Mouse (Mus musculus) kidney, postnatal 0 days (tissue): Measurements from ENCODE around the gene Srsf4. TPM values are rescaled to one million over a fixed set of nuclear protein-coding genes. Genes with fewer than 3 reads are reported as not detected.

Experiments
- ATAC-seq: fragments of 200-750 bp; cut with Nextera tagmentation; replicated peaks from 2 replicates; pipeline ENCODE4 v1.8.0; 2017; ENCODE audit warnings: low read depth, moderate number of reproducible peaks, moderate TSS enrichment, moderate library complexity; ENCODE audit not compliant: low FRiP score
- DNase-seq: peaks from one replicate; pipeline ENCODE4 v3.0.0-alpha.2; 2016; ENCODE audit warnings: low spot score
- H3K27ac ChIP-seq: fragments of 300-500 bp; sonication (generic); 2 replicates; pipeline ENCODE4 v1.5.1; 2014; ENCODE audit warnings: mild to moderate bottlenecking
- H3K27me3 ChIP-seq: fragments of 300-500 bp; sonication (generic); 2 replicates; pipeline ENCODE4 v1.6.1; 2014; ENCODE audit warnings: low read length, mixed read lengths; ENCODE audit not compliant: insufficient read depth
- H3K36me3 ChIP-seq: fragments of 300-500 bp; sonication (generic); 2 replicates; pipeline ENCODE4 v1.6.1; 2014; ENCODE audit warnings: low read length, mixed read lengths; ENCODE audit not compliant: insufficient read depth
- H3K4me1 ChIP-seq: fragments of 300-500 bp; sonication (generic); replicated peaks from 2 replicates; pipeline ENCODE4 v1.6.1; 2014; ENCODE audit warnings: antibody characterized with exemption, low read length, mixed read lengths; ENCODE audit not compliant: insufficient read depth
- H3K4me2 ChIP-seq: fragments of 300-500 bp; sonication (generic); 2 replicates; pipeline ENCODE4 v1.6.1; 2014; ENCODE audit warnings: mild to moderate bottlenecking, low read length, moderate library complexity, mixed read lengths
- H3K4me3 ChIP-seq: fragments of 300-500 bp; sonication (generic); replicated peaks from 2 replicates; pipeline ENCODE4 v1.5.1; 2014; ENCODE audit warnings: low read depth, low read length
- H3K9ac ChIP-seq: fragments of 300-500 bp; sonication (generic); 2 replicates; pipeline ENCODE4 v1.6.1; 2014; ENCODE audit warnings: low read depth, low read length
- H3K9me3 ChIP-seq: fragments of 300-500 bp; sonication (generic); replicated peaks from 2 replicates; pipeline ENCODE4 v1.6.1; 2016; ENCODE audit warnings: low read length, inconsistent platforms, mixed read lengths
- CTCF ChIP-seq: IDR thresholded peaks from 2 replicates; pipeline ENCODE4 v1.5.1; 2016; ENCODE audit warnings: antibody characterized with exemption, low read depth, mild to moderate bottlenecking, moderate library complexity
- WGBS: fragments of 180-500 bp; shearing (Covaris S2); extraction: QIAGEN DNeasy Blood & Tissue Kit; methylation state at CpG from one replicate; pipeline ENCODE4 v1.1.7; 2014; 5-methylcytosine and 5-hydroxymethylcytosine counted together
- polyA plus RNA-seq: library from polyadenylated mRNA; unstranded; fragments of >200 nt; fragmentation: Nextera tagmentation; extraction: Ambion mirVana; gene quantifications from 2 replicates; pipeline ENCODE4 v1.2.1, GENCODE M21; 2015

Gene Srsf4
- polyA plus RNA-seq, 1 experiment from 2014 or later = 76.1 TPM

DNA sequence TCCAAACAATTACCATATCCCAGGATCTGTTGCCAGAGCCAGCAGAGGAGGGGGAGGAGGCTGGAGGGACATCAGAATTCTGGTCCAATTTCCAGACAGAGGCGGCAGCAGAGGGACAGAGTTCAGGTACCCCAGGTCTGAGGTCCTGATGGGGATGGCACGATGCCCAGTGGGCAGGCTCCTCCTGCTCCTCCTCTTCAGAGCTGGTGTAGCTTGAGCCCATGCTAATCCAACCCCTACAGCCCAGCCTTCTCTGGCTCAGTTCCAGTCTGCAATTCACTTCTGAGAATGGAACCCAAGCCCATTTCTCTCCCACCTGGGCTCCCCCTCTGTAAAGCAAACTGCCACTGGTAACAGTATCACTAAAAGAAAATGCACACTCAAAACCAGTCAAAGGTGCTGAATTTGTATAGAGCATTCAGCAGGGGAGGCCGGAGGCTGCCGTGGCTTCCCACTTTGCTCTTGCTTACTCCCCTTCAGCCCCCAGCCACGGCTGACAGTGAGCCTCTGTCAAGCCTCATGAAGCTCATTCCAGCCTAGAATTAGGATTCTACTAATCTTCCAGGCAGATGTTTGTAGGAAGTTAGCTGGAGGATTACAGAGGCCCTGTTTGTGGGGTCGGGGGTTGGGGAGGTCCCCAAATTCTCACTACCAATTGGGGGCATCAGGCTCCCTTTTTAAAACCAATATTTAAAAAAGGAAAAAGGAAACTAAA lies 50.8 kb downstream of the Srsf4 start:
- no peaks in the 10 kb centered on the region for H3K9me3 ChIP-seq
- DNase-seq (peak; percentile 48), ATAC-seq (no peak)
- no peak overlapping the region for H3K9ac ChIP-seq
- peaks cover 13% of the 10 kb centered on the region; the same call in 1 of the 2 replicates for H3K27me3 ChIP-seq
- no peak overlapping the region for H3K27ac ChIP-seq
- H3K36me3 ChIP-seq = peaks cover 30% of the 10 kb centered on the region; the same call in 1 of the 2 replicates
- no peak for TF ChIP-seq CTCF
- WGBS = 48% methylated on average over 6 of the region's 6 CpGs
- no peak overlapping the region for H3K4me2 ChIP-seq
- peaks cover 17% of the 10 kb centered on the region for H3K4me1 ChIP-seq
- no peak overlapping the region for H3K4me3 ChIP-seq

- Histone ChIP-seq H3K27me3 (no peaks in the 10 kb centered on the region), H3K36me3 (peaks cover 37% of the 10 kb centered on the region), H3K9me3 (no peaks in the 10 kb centered on the region), H3K27ac (no peak overlapping the region), H3K4me2 (no peak overlapping the region), H3K9ac (no peak overlapping the region), H3K4me1 (no peaks in the 10 kb centered on the region), H3K4me3 (no peak overlapping the region)
- ATAC-seq = no peak
- 76% methylated on average over 6 of the region's 6 CpGs for WGBS
- DNase-seq = no peak
- no peak for TF ChIP-seq CTCF
Measured at GRCm38 (mm10) chr4:131929146-131929545, 55.7 kb downstream of the Srsf4 start.

GRCm38 (mm10) chr4:131939459-131939858 lies 66.0 kb downstream of the Srsf4 start:
- Histone ChIP-seq H3K9me3 (no peaks in the 10 kb centered on the region), H3K27me3 (no peaks in the 10 kb centered on the region), H3K4me2 (no peak overlapping the region), H3K4me3 (no peak overlapping the region), H3K4me1 (no peaks in the 10 kb centered on the region), H3K36me3 (0 out of 2 replicates have a peak, but pooled peaks cover 8% of the 10 kb centered on the region), H3K27ac (no peak overlapping the region), H3K9ac (no peak overlapping the region)
- no peak for TF ChIP-seq CTCF
- 62% methylated on average over 2 of the region's 2 CpGs for WGBS
- DNase-seq (no peak), ATAC-seq (no peak)

DNA sequence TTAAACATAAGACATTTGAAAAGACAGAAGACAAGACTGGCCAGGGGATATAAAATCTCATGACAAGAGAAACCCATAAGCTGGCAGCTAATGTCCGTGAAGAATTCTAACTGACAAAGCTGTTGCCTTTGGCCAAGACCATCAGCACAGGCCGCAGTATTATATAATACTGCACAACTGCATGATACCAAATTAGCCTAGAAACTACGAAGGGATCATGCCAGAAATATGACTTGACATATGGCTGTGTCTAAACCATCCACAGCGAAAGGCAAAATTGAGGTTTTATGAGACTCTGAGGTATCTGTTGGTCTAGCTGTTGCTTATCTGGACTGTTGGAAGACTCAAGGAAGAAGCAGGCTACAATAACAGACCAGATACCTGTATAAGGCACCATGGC lies 67.4 kb downstream of the Srsf4 start:
- DNase-seq (no peak), ATAC-seq (no peak)
- Histone ChIP-seq H3K9me3 (no peaks in the 10 kb centered on the region), H3K4me3 (no peak overlapping the region), H3K27ac (no peak overlapping the region), H3K9ac (no peak overlapping the region), H3K4me1 (no peaks in the 10 kb centered on the region), H3K36me3 (0 out of 2 replicates have a peak, but pooled peaks cover under 1% of the 10 kb centered on the region), H3K4me2 (no peak overlapping the region), H3K27me3 (no peaks in the 10 kb centered on the region)
- 90% methylated on average over 4 of the region's 4 CpGs for WGBS
- no peak for TF ChIP-seq CTCF

GRCm38 (mm10) chr4:131947848-131948247 lies 74.4 kb downstream of the Srsf4 start:
- Histone ChIP-seq H3K27me3 (no peaks in the 10 kb centered on the region), H3K36me3 (no peaks in the 10 kb centered on the region), H3K27ac (peak overlapping the region; percentile 19; the same call in 1 of the 2 replicates), H3K9me3 (no peaks in the 10 kb centered on the region), H3K4me3 (no peak overlapping the region), H3K9ac (no peak overlapping the region), H3K4me1 (no peaks in the 10 kb centered on the region), H3K4me2 (no peak overlapping the region)
- ATAC-seq (no peak), DNase-seq (no peak)
- WGBS = 79% methylated on average over 11 of the region's 11 CpGs
- no peak for TF ChIP-seq CTCF

- TF ChIP-seq CTCF = no peak
- H3K27me3 ChIP-seq = no peaks in the 10 kb centered on the region
- no peaks in the 10 kb centered on the region for H3K4me1 ChIP-seq
- ATAC-seq = no peak
- no peak overlapping the region for H3K4me3 ChIP-seq
- WGBS = 49% methylated on average over 5 of the region's 5 CpGs
- H3K9ac ChIP-seq = no peak overlapping the region
- H3K36me3 ChIP-seq = no peaks in the 10 kb centered on the region
- no peak overlapping the region for H3K4me2 ChIP-seq
- no peak for DNase-seq
- no peaks in the 10 kb centered on the region for H3K9me3 ChIP-seq
- H3K27ac ChIP-seq = no peak overlapping the region
Measured at GRCm38 (mm10) chr4:131949903-131950302, 76.5 kb downstream of the Srsf4 start.
